Mouse (Mus musculus) B cell, adult 2 months (primary cell): Measurements from ENCODE around the gene Itgad.

Experiments used
- DNase-seq, 2 experiments: peaks; one replicate each; pipeline ENCODE4 v3.0.0; 2022

Itgad gene

DNA sequence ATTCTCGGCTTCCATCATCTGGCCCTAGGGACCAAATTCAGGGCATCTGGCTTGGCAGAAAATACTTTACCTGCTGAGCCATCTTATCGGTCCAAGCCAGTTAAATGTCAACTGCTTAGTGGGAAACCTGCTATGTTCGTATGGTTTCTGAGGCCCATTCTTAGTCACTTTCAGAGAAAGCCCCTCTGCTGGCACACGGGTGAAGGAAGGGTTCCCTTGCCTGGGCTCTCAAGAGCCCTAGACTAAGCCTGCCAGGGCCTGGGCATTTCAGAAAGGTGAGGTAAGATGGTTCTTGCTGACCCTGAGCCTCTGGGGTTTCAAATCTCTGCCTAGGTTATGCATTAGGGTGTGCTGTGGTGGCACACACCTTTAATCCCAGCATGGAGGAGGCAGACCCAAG, 91.4 kb downstream of the Itgad start:
- no peak for DNase-seq

DNA sequence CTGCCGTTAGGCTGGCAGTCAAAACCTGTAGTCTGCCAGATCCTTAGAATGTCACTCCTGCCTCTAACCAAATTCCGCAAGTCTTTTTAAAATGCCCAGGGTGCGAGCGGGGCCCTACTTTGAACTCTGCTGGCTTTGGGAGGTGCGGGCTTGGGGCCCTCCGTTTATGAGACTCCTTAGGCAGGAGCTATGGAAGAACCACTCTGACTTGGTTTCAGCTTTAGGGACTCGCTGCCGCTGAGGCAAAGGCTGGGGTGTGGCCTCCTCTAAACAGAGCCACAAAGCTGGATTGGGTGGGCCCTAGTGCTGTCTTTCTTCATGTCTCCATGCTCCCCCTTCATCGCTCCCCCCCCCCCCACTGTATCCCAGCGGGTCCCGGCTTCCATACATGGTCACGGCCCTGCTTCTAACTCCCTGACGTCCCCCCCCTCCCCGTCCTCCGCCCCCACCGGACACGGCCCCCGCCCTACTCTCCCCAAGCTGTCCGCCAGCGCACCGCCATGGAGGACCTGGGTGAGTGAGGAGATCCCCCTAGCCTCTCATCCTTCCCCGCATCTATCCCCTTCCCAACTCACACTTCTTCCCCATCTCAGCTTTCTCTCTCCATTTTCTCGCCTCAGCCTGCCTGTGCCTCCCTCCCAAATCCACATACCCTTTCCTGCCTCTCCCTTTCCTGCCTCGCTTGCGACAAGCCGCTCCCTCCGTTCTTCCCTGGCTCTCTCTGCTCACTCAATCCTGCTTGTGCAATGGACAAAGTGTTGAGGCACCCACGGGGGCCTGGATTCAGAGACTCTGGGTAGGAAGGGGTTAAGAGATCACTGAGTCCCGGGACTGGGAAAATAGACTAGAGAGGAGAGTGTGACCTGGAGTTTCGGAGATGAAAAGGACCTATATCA, 92.6 kb downstream of the Itgad start, which contains the start of gene Tgfb1i1:
Gene Tgfb1i1, plus strand, starts transcription at position 317 of the 896 bp plus-strand sequence.
- DNase-seq = no peak

DNA sequence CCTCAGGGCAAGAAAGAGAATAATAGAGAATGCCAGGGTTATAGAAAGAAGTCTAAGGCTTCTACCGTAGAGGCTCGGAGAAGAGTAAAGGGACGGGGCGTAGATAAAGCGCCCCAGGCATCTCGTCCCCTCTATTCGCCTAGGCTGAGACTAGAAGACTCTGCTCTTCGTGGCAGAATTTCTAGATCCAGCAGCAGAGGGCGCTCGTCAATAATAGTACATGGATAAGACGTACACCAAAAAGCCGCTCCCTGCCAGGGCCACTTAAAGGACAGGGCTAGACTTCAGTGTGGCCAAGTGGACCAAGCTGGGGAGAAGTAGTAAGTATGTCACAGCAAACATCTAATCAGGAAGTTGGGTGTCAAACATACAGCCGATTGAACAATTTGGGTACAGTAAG, 93.3 kb downstream of the Itgad start:
- peak; percentile 78 for DNase-seq

DNA sequence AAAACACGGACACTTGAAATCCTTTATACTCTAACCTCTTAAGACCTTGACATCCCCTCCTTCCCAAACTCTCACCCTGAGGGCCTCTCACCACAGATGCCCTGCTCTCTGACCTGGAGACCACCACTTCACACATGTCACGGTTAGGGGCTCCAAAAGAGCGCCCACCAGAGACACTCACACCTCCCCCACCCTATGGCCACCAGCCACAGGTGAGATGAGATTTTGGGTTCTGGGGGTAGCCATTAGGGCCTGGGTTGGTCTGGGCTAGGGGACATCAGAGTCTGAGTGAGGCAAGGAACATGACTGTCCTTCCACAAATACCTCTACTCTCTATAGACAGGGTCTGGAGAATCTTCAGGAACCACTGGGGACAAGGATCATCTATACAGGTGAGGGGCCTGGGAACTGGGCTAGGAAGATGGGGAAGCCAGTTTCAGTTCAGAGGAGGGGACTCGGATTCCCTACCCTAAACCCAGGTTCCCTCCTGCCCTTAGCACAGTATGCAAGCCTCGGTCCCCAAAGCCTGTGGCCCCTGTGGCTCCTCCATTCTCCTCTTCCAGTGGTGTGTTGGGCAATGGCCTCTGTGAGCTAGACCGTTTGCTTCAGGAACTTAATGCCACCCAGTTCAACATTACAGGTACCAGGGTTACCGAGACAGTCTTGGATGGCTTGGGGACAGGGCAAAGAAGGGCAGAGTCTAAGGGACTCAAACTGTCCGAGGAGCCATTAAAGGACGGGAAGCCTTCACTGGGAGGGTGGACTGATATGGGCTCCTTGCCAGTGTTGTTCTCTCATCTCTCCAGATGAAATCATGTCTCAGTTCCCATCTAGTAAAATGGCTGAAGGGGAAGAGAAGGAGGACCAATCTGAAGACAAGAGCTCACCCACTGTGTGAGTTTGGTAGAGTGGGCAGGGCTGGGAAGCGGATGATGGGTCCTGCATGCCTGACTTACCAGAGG, 94.2 kb downstream of the Itgad start:
- DNase-seq = no peak

DNA sequence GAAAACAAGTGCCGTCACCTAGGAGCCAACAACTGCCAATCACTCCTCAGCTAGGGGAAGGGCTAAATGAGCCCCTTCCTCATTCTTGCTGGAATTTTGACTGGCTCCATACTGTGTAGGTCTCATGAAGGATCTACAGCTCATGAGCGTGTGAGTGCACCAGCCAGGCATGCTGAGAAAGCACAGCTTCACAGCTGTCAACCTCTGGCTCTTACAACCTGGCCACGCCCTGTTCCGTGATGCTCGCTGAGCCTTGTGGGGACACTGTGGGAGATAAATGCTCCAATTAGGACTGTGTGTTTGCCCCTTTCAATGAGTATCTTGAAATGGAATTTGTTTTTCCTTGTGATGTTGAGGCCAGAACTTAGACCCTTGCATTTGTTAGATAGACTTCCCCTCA, 95.8 kb downstream of the Itgad start:
- no peak for DNase-seq

DNA sequence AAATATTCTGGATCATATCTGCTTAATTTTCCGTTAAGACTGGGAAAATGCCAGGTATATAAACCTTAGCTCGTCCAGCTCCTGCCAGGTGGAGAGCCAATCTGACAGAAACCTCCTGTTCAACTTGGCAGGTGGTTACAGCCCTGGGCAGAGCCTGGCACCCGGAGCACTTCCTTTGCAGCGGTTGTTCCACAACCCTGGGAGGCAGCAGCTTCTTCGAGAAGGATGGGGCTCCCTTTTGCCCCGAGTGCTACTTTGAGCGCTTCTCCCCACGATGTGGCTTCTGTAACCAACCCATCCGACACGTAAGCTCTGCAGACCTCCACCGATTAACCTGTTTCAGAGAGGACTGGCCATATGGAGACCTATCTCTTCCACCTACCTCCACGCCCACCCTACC, 97.8 kb downstream of the Itgad start:
- no peak for DNase-seq

DNA sequence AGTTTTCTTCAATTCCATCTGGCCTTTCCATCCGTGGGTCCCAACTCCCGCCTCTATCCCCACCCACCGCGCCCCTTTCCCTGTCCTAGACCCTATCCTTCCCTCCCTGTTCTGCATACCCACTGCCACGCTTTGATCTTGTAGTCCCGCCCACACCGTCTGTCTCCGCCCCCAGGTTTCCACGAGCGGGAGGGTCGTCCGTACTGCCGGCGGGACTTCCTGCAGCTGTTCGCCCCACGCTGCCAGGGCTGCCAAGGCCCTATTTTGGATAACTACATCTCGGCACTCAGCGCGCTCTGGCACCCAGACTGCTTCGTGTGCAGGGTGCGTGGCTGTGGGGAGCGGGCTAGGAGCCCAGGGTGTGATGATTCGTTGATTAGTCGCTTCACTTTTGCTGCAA, 98.4 kb downstream of the Itgad start:
- no peak for DNase-seq

DNA sequence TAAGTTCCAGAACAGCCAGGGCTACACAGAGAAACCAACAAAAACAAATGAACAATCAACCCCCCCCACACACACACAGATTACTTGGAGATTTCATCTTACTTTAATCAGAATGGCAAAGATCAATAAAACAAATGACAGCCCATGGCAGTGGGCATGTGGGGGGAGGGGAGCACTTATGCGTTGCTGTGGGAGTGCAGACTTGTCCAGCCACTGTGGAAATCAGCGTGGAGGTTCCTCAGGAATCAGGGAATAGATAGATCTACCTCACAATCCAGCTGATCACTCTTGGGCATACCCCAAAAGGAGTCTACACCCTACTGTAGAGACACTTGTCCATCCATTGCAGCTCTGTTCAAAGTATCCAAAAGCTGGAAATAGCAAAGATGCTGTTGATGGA, 100.8 kb downstream of the Itgad start:
- DNase-seq = no peak

DNA sequence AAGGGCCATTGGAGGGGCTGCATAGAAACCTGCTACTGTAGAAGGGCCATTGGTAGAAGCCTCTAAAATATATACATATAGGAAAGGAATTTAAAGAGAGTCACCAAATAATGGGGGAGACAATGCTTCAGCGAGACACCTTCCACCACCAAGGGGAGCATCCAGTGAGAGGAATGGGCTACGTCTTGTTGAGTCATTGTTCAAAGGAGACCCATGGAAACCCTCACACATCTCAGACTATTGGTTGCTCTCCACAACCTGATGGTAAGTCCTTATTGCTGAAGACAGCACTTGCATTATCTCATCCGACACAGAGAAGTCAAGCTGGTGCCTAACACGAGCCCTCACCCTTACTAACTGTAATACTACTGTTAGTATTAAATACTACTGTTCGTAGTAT, 101.6 kb downstream of the Itgad start:
- no peak for DNase-seq

DNA sequence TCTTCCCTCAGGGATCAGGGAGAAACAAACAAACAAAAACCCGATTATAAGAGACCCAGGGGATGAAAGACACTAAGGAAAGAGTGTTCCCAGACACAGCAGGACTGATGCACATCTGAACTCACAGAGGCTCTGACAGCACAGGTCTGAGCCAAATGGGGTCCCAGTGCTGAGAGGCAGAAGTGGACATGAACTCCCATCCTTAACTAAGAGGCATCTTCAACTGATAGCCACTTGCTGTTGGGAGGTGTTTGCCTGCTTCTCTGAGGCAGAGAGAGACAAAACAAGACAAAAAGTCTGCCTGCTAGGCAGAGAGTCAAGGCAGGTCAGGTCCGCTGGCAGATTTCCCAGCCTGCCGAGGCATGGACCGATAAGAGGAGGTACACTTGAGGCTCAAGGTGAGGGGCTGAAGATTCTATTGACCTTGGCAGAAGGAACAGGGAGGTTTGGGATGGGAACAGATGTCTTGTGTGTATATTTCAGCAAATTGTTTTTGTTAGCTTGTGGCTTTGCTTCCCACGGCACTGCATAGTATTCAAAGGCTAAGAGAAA, 102.7 kb downstream of the Itgad start:
- no peak for DNase-seq

DNA sequence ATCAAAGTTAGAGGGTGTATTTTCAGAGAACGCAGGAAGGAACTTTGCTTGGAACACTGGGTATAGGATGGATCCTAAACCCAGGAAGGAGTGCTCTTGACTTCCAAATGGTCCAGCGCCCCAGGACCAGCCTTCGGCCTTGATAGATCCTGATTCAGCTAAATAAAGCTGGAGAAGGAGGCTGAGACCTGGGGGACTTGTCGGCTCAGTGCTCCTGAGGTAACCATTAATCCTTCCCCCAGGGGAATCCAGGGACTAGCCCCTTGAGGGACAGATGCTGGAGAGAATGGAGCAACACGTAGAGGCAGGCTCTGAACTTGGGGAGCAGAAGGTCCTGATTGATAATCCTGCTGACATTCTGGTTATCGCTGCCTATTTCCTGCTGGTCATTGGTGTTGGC, 111.2 kb downstream of the Itgad start, which contains the start of gene Slc5a2:
Gene Slc5a2, plus strand, starts transcription at position 247 of the 400 bp plus-strand sequence.
- DNase-seq = no peak

DNA sequence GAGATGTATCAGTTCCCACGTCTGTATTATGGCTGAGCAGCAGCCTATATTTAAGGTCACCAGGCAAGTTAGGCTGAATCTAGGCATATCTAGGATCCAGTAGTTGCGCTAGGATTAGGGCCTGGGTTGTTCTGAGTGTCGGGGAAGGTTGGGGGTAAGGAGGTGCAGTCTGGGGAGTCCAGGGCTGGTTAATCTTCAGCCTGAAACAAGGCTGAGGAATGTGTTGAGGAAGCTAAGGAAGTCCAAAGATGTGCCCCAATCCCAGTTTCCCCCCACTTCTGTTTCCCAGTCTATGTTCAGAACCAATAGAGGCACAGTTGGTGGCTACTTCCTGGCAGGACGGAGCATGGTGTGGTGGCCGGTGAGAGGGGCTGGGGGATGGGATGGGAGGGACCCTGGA, 111.9 kb downstream of the Itgad start:
- no peak for DNase-seq

DNA sequence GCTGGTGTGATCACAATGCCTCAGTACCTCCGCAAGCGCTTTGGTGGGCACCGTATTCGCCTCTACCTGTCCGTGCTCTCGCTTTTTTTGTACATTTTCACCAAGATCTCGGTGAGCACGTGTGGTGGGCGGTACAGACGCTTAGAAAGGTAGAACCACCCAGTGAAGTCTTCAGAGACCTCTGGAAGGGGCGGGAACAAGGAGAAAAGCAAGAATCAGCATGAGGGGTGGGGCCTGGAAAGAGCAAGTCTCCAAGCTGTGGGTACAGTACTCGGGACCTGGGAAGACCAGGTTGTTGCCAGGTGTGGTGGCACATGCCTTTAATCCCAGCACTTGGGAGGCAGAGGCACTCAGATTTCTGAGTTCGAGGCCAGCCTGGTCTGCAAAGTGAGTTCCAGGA, 113.2 kb downstream of the Itgad start:
- no peak for DNase-seq

DNA sequence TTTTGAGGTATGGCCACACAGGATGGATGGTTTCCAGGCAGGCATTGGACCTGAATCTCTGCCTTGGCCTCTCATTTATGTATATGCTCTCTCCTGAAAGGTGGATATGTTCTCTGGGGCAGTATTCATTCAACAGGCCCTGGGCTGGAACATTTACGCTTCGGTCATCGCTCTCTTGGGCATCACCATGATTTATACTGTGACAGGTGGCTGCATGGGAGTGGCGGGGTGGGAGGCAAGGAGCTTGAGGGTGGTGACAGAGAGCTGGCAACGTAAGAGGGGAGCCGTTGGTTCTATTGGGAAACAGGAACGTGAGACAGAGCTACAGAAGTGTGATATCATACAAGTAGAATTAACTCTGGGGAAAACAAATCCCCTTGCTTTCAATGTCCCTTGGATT, 113.6 kb downstream of the Itgad start:
- DNase-seq = no peak

DNA sequence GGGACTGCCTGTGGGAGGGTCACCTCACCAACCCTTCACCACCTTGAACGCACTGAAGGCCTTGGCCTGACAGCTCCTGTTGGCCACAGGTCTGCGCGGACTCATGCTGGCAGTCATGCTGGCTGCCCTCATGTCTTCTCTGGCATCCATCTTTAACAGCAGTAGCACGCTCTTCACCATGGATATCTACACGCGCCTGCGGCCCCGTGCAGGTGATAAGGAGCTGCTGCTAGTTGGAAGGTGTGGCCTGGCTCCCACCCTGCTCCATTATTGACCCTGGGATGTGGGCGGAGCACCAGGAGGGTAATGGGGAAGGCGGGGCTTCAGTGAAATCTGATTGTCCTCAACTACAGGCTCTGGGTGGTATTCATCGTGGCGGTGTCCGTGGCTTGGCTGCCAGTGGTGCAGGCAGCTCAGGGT, 116.3 kb downstream of the Itgad start:
- DNase-seq = no peak

DNA sequence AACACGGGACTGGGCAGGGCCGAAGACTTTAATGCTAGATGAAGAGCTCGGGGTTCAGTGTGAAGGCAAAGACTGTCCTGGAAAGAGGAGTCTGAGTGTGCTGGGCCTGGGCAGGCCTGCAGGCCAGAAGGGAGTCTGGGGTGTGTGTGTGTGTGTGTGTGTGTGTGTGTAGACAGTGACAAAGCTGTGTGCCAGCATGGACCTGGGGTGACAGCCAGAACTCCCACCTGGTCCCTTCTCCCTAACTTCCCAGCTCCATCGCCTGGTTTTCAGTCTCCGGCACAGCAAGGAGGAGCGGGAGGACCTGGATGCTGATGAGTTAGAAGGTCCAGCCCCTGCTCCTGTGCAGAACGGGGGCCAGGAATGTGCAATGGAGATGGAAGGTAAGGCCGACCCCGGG, 117.3 kb downstream of the Itgad start:
- no peak for DNase-seq
